Comparison of ENCODE assay signal across 16 mouse cellular contexts in the genomic region with DNA sequence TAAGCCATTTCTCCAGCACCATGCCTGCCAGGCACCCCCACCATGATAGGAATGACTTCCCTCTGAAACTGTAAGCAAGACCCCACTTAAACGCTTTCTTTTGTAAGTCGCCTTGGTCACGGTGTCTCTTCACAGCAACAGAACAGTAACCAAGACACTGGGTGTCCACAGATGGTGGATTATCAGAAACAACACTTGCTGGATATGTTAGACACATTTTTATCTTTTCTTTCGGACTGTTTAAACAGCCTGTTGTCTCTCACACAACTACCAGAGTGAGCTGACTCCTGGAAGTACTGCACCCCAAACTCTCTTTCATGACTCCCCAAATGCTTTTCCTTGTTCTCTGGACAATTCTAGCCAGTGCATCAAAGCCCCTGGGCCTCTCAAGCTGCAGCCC.
"Had no signal": no experiment of that assay in that cellular context is flagged by ENCODE, and none has a peak within 500 bp of the region (broad histone marks: within the 10 kb centered on the region; RNA-seq: fewer than 3 reads in every experiment).

No protein-coding gene starts in this region.

- H3K9ac ChIP-seq: neural tube, embryonic 13.5 days; neural tube, embryonic 15.5 days; stomach, embryonic 15.5 days had no signal

- H3K27me3 ChIP-seq: neural tube, embryonic 13.5 days; neural tube, embryonic 15.5 days; stomach, embryonic 15.5 days had no signal

- H3K27ac ChIP-seq: neural tube, embryonic 13.5 days; neural tube, embryonic 15.5 days; stomach, embryonic 15.5 days; stomach, postnatal 0 days had no signal

- H3K9me3 ChIP-seq: neural tube, embryonic 13.5 days; neural tube, embryonic 15.5 days; stomach, embryonic 15.5 days had no signal

- H3K4me3 ChIP-seq: neural tube, embryonic 13.5 days; neural tube, embryonic 15.5 days; stomach, embryonic 15.5 days had no signal

- H3K4me2 ChIP-seq: neural tube, embryonic 13.5 days; neural tube, embryonic 15.5 days; stomach, embryonic 15.5 days had no signal

- DNase-seq: retina, postnatal 1 day; right cerebral cortex, adult 18-20 months; right cerebral cortex, postnatal 14 days; right cerebral cortex, postnatal 25 days; right cerebral cortex, postnatal 4 days; spleen, adult 18-20 months; thymus, adult 18-20 months; thymus, adult 2 months; thymus, postnatal 14 days; thymus, postnatal 25 days; thymus, postnatal 36 days; thymus, postnatal 4 days had no signal

- H3K4me1 ChIP-seq: stomach, embryonic 15.5 days had no signal
